Mouse (Mus musculus): Measurements from ENCODE around the gene Zfp319. TPM values are rescaled to one million over a fixed set of nuclear protein-coding genes. Genes with fewer than 3 reads are reported as not detected.

Zfp319 gene
- total and polyA plus RNA-seq, 2 experiments from 2014 or later = 10.5 to 18.3 TPM

DNA sequence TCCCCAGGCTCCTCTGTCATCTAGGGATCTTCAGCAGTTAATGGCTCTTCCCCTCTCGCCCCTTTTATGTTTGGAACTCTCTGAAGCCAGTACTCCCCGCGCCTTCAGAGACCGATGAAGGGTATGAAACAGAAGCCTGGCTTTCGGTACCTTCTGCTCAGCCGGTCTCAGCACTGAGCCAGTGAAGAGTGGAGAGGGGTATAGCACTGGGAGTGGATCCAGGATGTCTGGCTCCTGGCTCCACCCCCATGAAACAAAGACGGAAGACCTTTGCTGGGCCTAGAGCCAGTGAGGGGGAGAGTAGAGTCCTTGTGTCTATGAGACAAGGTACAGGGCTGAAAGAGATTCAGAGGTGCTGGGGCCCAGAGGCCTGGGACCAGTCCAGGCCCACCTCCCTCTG lies 37.9 kb downstream of the Zfp319 start:
- Histone ChIP-seq H3K9ac (replicated peaks; ENCODE audit: low read length) (no peak overlapping the region), H3K4me2 (ENCODE audit: low read depth, low read length) (0 out of 2 replicates have a peak overlapping the region, but pooled peaks have one; percentile 10), H3K27me3 (ENCODE audit: insufficient read depth, low read length) (no peaks in the 10 kb centered on the region), H3K4me3 (ENCODE audit: low read length) (no peak overlapping the region), H3K9me3 (ENCODE audit: low read length) (no peaks in the 10 kb centered on the region), H3K4me1 (ENCODE audit: insufficient read depth, low read length) (0 out of 2 replicates have a peak, but pooled peaks cover 4% of the 10 kb centered on the region), H3K27ac (peak overlapping the region; percentile 12; the same call in 1 of the 2 replicates), H3K36me3 (ENCODE audit: insufficient read depth, low read length) (no peaks in the 10 kb centered on the region)
- DNase-seq (ENCODE audit: low spot score) (peak; percentile 53), ATAC-seq (peak; percentile 35; the same call in 1 of the 2 replicates)
- 48% methylated on average over 7 of the region's 7 CpGs for WGBS
- TF ChIP-seq CTCF (IDR thresholded peaks at IDR 0.05; ENCODE audit: low read depth) = no peak

DNA sequence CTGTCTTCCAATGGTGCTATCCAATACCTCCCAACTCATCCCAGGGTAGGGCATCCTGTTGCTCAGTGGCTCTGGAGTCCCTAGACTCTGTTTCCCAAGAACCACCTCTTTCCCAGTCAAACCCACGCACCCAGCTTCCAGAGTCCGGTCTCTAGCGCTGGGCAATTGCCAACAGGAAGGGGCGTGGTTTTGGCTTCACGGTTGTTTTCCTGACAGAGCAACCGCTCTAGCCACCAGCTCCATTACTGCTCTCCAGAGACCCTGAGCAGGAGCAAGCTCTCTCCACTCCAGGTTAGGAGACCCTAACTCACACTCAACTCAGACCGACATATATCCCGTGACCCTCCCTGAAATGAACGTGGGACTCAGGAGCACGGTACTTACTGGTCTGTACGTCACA lies 38.6 kb downstream of the Zfp319 start:
- H3K9ac ChIP-seq (replicated peaks; ENCODE audit: low read length) = no peak overlapping the region
- no peaks in the 10 kb centered on the region for H3K27me3 ChIP-seq (ENCODE audit: insufficient read depth, low read length)
- ATAC-seq (no peak), DNase-seq (ENCODE audit: low spot score) (peak; percentile 39)
- peak overlapping the region; percentile 12; the same call in 1 of the 2 replicates for H3K27ac ChIP-seq
- no peak for TF ChIP-seq CTCF (IDR thresholded peaks at IDR 0.05; ENCODE audit: low read depth)
- 67% methylated on average over 11 of the region's 11 CpGs for WGBS
- no peaks in the 10 kb centered on the region for H3K36me3 ChIP-seq (ENCODE audit: insufficient read depth, low read length)
- H3K4me3 ChIP-seq (ENCODE audit: low read length) = no peak overlapping the region
- no peaks in the 10 kb centered on the region for H3K9me3 ChIP-seq (ENCODE audit: low read length)
- H3K4me1 ChIP-seq (ENCODE audit: insufficient read depth, low read length) = 0 out of 2 replicates have a peak, but pooled peaks cover 4% of the 10 kb centered on the region
- H3K4me2 ChIP-seq (ENCODE audit: low read depth, low read length) = no peak overlapping the region; the same call in 1 of the 2 replicates

DNA sequence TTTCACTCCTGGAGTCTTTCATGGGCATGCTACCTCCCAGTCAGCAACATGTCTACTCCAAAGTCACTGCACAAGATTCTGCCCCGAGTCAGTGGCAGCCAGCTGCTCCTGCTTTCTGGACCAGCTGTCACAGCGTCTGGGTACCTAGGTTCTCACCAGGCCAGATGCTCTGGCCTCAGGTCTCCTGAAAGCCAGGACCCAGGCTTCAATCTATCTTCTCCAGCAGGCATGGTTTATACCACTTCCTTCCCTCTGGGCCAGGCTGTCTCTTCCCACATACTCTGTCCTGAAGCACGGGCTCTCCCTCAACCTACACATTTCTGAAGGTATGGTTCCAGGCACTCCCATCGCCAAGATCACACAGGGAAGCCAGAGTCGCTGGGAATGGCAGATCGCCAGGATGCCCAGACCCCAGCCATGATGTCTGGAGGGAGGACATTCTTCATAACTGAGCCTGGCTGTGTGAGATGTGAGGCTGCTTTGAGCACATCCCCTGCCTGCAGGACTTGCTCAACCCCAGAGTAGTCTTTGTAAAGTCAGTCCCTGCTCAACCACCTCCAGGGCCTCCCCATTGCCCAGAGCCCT lies 42.6 kb downstream of the Zfp319 start:
- Histone ChIP-seq H3K4me1 (ENCODE audit: insufficient read depth, low read length) (0 out of 2 replicates have a peak, but pooled peaks cover 4% of the 10 kb centered on the region), H3K4me3 (ENCODE audit: low read length) (no peak overlapping the region), H3K9me3 (ENCODE audit: low read length) (no peaks in the 10 kb centered on the region), H3K36me3 (ENCODE audit: insufficient read depth, low read length) (no peaks in the 10 kb centered on the region), H3K27me3 (ENCODE audit: insufficient read depth, low read length) (no peaks in the 10 kb centered on the region), H3K27ac (no peak overlapping the region), H3K4me2 (ENCODE audit: low read depth, low read length) (no peak overlapping the region), H3K9ac (replicated peaks; ENCODE audit: low read length) (no peak overlapping the region)
- DNase-seq (ENCODE audit: low spot score) (peak; percentile 10), ATAC-seq (peak; percentile 42)
- TF ChIP-seq CTCF (IDR thresholded peaks at IDR 0.05; ENCODE audit: low read depth) = no peak
- 61% methylated on average over 6 of the region's 6 CpGs for WGBS

DNA sequence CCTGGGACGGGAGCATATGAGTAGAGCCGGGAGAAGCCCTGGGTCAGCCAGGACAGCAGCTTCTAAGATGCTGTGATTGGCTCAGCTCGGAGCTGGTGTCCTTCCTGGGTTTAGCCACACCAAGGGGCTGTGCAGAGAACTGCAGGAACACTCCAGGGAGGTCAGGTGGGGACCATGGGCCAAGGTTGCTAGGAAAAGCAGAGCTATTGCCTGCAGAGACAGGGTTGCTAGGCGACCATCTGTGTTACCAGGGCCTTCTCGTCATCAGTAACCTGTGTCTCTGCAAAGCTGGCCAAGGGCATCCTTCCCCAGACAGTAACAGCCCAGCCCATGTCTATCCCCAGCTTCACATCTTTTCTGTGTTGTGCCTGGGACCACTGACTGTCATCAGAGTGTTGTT lies 50.3 kb downstream of the Zfp319 start:
- peaks cover 4% of the 10 kb centered on the region; the same call in 1 of the 2 replicates for H3K4me1 ChIP-seq (ENCODE audit: insufficient read depth, low read length)
- H3K27ac ChIP-seq = 0 out of 2 replicates have a peak overlapping the region, but pooled peaks have one; percentile 11
- H3K27me3 ChIP-seq (ENCODE audit: insufficient read depth, low read length) = no peaks in the 10 kb centered on the region
- no peak overlapping the region for H3K4me2 ChIP-seq (ENCODE audit: low read depth, low read length)
- ATAC-seq = peak; percentile 88
- H3K4me3 ChIP-seq (ENCODE audit: low read length) = no peak overlapping the region
- no peaks in the 10 kb centered on the region for H3K36me3 ChIP-seq (ENCODE audit: insufficient read depth, low read length)
- 38% methylated on average over 5 of the region's 5 CpGs for WGBS
- H3K9ac ChIP-seq (replicated peaks; ENCODE audit: low read length) = no peak overlapping the region
- 0 out of 2 replicates have a peak, but pooled peaks have one; percentile 27 for TF ChIP-seq CTCF (IDR thresholded peaks at IDR 0.05; ENCODE audit: low read depth)
- no peaks in the 10 kb centered on the region for H3K9me3 ChIP-seq (ENCODE audit: low read length)
- DNase-seq (ENCODE audit: low spot score) = peak; percentile 59

Other genes starting within 250 kb of the Zfp319 start
- gene Kifc3, start 129.1 kb downstream of the Zfp319 start, total RNA-seq (2014; rRNA removed) = 50.2 and 50.9 TPM in 2 replicates
- gene Kifc3, start 129.1 kb downstream of the Zfp319 start, polyA plus RNA-seq (2015; fragmentation: Nextera tagmentation; extraction: Ambion mirVana) = 26.6 and 29.0 TPM in 2 replicates
- 0.52 and 0.83 TPM in 2 replicates for gene Cngb1, start 25.4 kb downstream of the Zfp319 start, total RNA-seq (2014; rRNA removed)
- 1.2 and 1.7 TPM in 2 replicates for gene Cngb1, start 25.4 kb downstream of the Zfp319 start, polyA plus RNA-seq (2015; fragmentation: Nextera tagmentation; extraction: Ambion mirVana)
- 1.4 TPM in 1 of 2 replicates, not detected in the other for gene Tepp, start 21.4 kb downstream of the Zfp319 start, total RNA-seq (2014; rRNA removed)
- gene Tepp, start 21.4 kb downstream of the Zfp319 start, polyA plus RNA-seq (2015; fragmentation: Nextera tagmentation; extraction: Ambion mirVana) = 3.1 and 3.7 TPM in 2 replicates
- 22.8 and 68.5 TPM in 2 replicates for gene Usb1, start 334 bp upstream of the Zfp319 start, total RNA-seq (2014; rRNA removed)
- 25.6 and 25.9 TPM in 2 replicates for gene Usb1, start 334 bp upstream of the Zfp319 start, polyA plus RNA-seq (2015; fragmentation: Nextera tagmentation; extraction: Ambion mirVana)
- gene Mmp15, start 20.3 kb upstream of the Zfp319 start, total RNA-seq (2014; rRNA removed) = 72.9 and 80.6 TPM in 2 replicates
- 14.0 and 14.2 TPM in 2 replicates for gene Mmp15, start 20.3 kb upstream of the Zfp319 start, polyA plus RNA-seq (2015; fragmentation: Nextera tagmentation; extraction: Ambion mirVana)
- 72.3 and 74.5 TPM in 2 replicates for gene Cfap20, start 102.9 kb upstream of the Zfp319 start, total RNA-seq (2014; rRNA removed)
- gene Cfap20, start 102.9 kb upstream of the Zfp319 start, polyA plus RNA-seq (2015; fragmentation: Nextera tagmentation; extraction: Ambion mirVana) = 126 and 127 TPM in 2 replicates
- gene Csnk2a2, start 158.1 kb upstream of the Zfp319 start, total RNA-seq (2014; rRNA removed) = 17.5 and 25.3 TPM in 2 replicates
- gene Csnk2a2, start 158.1 kb upstream of the Zfp319 start, polyA plus RNA-seq (2015; fragmentation: Nextera tagmentation; extraction: Ambion mirVana) = 7.8 and 9.3 TPM in 2 replicates
- gene Ccdc113, start 202.1 kb upstream of the Zfp319 start, total RNA-seq (2014; rRNA removed) = 0.78 and 1.0 TPM in 2 replicates
- 3.2 and 5.0 TPM in 2 replicates for gene Ccdc113, start 202.1 kb upstream of the Zfp319 start, polyA plus RNA-seq (2015; fragmentation: Nextera tagmentation; extraction: Ambion mirVana)
- not detected in 2 replicates for gene Prss54, start 244.4 kb upstream of the Zfp319 start, total RNA-seq (2014; rRNA removed)
- gene Prss54, start 244.4 kb upstream of the Zfp319 start, polyA plus RNA-seq (2015; fragmentation: Nextera tagmentation; extraction: Ambion mirVana) = not detected in 2 replicates

All from hindbrain, postnatal 0 days (tissue).